Mouse (Mus musculus): Measurements from ENCODE around the gene Brf1.

GRCm38 (mm10) chr12:112982031-112982430 lies 18.5 kb downstream of the Brf1 start:
- TF ChIP-seq CTCF (IDR thresholded peaks at IDR 0.05; ENCODE audit: control insufficient read depth, insufficient read depth, insufficient read length) (no peak), MYOD1 (IDR thresholded peaks at IDR 0.05; ENCODE audit: control insufficient read depth, insufficient read length, low read depth) (no peak), MAX (IDR thresholded peaks at IDR 0.05) (no peak)

Data from C2C12 (cell line).